Mouse (Mus musculus) neural tube, embryonic 14.5 days (tissue): ENCODE results near the gene Capn5. TPM values are rescaled to one million over a fixed set of nuclear protein-coding genes. Genes with fewer than 3 reads are reported as not detected.

Experiments used
- ATAC-seq: fragments of 200-750 bp; cut with Nextera tagmentation; 2 replicates; pipeline ENCODE4 v1.8.0; 2017; ENCODE audit warnings: low read depth, mild to moderate bottlenecking, moderate TSS enrichment, moderate library complexity
- H3K27ac ChIP-seq: fragments of 300-500 bp; sonication (generic); 2 replicates; pipeline ENCODE4 v1.5.1; 2014; ENCODE audit warnings: low read depth, mild to moderate bottlenecking, control low read depth, low read length, moderate library complexity, mixed read lengths
- H3K27me3 ChIP-seq: fragments of 300-500 bp; sonication (generic); 2 replicates; pipeline ENCODE4 v1.6.1; 2014; ENCODE audit warnings: low read length; ENCODE audit not compliant: control insufficient read depth, insufficient read depth
- H3K36me3 ChIP-seq: fragments of 300-500 bp; sonication (generic); 2 replicates; pipeline ENCODE4 v1.6.1; 2014; ENCODE audit warnings: low read length, mixed read lengths; ENCODE audit not compliant: control insufficient read depth, insufficient read depth
- H3K4me1 ChIP-seq: fragments of 300-500 bp; sonication (generic); 2 replicates; pipeline ENCODE4 v1.6.1; 2014; ENCODE audit warnings: low read length; ENCODE audit not compliant: control insufficient read depth, insufficient read depth
- H3K4me2 ChIP-seq: fragments of 300-500 bp; sonication (generic); 2 replicates; pipeline ENCODE4 v1.6.1; 2014; ENCODE audit warnings: mild to moderate bottlenecking, low read depth, low read length, control low read depth
- H3K4me3 ChIP-seq: fragments of 300-500 bp; sonication (generic); 2 replicates; pipeline ENCODE4 v1.5.1; 2014; ENCODE audit warnings: low read depth, low read length, control low read depth, mixed read lengths
- H3K9ac ChIP-seq: fragments of 300-500 bp; sonication (generic); replicated peaks from 2 replicates; pipeline ENCODE4 v1.6.1; 2014; ENCODE audit warnings: low read depth, mild to moderate bottlenecking, control low read depth, low read length, mixed read lengths
- H3K9me3 ChIP-seq: fragments of 300-500 bp; sonication (generic); 2 replicates; pipeline ENCODE4 v1.6.1; 2016; ENCODE audit warnings: low read length; ENCODE audit not compliant: control insufficient read depth
- WGBS: fragments of 180-500 bp; shearing (Covaris S2); extraction: QIAGEN DNeasy Blood & Tissue Kit; methylation state at CpG from one replicate; pipeline ENCODE4 v1.1.7; 2014; 5-methylcytosine and 5-hydroxymethylcytosine counted together
- polyA plus RNA-seq: library from polyadenylated mRNA; unstranded; fragments of >200 nt; fragmentation: Nextera tagmentation; extraction: Ambion mirVana; gene quantifications from 2 replicates; pipeline ENCODE4 v1.2.1, GENCODE M21; 2014

The Capn5 gene
- polyA plus RNA-seq, 1 experiment from 2014 or later = 13.7 TPM

DNA sequence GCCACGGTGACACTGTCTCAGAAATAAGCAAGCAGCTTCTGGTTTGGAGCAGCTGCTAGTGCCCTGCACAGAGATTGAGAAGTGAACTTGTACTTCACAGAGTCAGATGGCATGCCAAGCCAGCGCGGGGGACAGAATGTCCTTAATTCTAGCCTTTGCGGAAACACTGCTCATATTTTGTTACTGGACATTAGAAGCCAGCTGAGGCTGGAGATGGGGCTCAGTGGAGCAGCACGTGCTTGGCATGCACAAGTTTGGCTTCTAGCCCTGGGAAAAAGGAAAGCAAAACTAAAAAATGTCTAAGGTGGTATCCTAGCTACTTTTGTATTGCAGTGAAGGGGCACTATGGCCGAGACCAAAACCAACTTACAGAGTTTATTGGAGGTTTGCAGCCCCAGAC, 7.3 kb upstream of the Capn5 start:
- 0 out of 2 replicates have a peak, but pooled peaks cover 3% of the 10 kb centered on the region for H3K4me1 ChIP-seq
- peak; percentile 28; the same call in 1 of the 2 replicates for ATAC-seq
- H3K9me3 ChIP-seq = no peaks in the 10 kb centered on the region
- H3K4me3 ChIP-seq = no peak overlapping the region
- H3K4me2 ChIP-seq = no peak overlapping the region
- no peak overlapping the region for H3K9ac ChIP-seq
- no peaks in the 10 kb centered on the region for H3K36me3 ChIP-seq
- WGBS = 44% methylated on average over 6 of the region's 6 CpGs
- H3K27me3 ChIP-seq = no peaks in the 10 kb centered on the region
- H3K27ac ChIP-seq = peak overlapping the region; percentile 66

DNA sequence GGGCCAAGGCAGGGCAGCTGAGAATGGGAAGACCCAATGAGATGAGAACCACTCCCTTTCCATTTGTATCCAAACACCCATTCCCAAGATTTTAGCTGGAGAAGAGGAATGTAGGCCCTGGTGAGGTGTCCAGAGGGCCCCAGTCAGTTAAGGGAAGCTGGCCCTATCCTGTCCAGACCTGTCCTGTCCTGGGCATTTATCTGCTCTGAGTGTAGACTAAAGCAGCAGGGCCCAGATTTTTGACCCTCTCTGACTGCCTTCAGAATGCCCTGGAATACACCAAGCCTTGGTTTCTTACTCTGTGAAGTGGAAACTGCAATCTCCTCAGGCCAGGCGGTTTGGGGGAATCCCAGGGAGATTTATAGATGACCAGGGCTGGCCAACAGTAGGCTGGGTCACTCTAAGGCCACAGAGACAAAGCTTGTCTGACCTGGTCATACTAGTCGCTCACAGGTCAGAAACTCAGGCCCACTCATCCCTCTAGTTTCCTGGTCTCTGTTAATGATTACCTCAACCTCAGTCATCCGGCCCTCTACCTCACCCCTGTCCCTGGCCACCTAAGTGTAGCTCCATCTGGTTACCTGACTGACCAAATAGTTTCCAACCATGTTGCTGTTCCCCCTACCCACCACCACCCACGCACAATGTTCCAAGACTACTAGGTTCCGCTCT, 622 bp upstream of the Capn5 start:
- Histone ChIP-seq H3K27me3 (no peaks in the 10 kb centered on the region), H3K36me3 (no peaks in the 10 kb centered on the region), H3K4me2 (peak overlapping the region; percentile 52), H3K27ac (no peak overlapping the region), H3K4me1 (peaks cover 6% of the 10 kb centered on the region; the same call in 1 of the 2 replicates), H3K9me3 (no peaks in the 10 kb centered on the region), H3K9ac (peak overlapping the region; percentile 68), H3K4me3 (peak overlapping the region; percentile 86)
- WGBS = 76% methylated on average over 5 of the region's 5 CpGs
- peak; percentile 54 for ATAC-seq

DNA sequence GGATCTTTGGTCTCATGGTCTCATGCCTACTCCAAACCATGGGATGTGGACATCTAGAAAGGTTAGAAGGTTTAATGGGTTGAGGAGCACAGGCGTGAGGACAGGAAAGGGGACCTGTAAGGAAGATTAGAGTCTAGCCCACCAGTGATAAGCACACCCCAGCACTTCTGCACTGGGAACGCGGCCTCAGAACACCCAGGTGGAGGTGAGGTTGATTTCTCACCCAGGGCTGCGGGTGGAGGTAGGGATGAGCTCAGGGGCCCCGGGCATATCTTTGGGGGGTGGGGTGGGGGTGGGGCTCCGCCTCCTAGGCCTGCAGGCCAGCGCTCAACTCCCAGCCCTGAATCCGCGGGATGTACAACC, 527 bp downstream of the Capn5 start:
- peak overlapping the region; percentile 52 for H3K4me2 ChIP-seq
- no peaks in the 10 kb centered on the region for H3K36me3 ChIP-seq
- H3K4me1 ChIP-seq = peaks cover 6% of the 10 kb centered on the region; the same call in 1 of the 2 replicates
- H3K27ac ChIP-seq = no peak overlapping the region
- H3K9me3 ChIP-seq = no peaks in the 10 kb centered on the region
- 5% methylated on average over 9 of the region's 9 CpGs for WGBS
- no peaks in the 10 kb centered on the region for H3K27me3 ChIP-seq
- H3K4me3 ChIP-seq = peak overlapping the region; percentile 86
- ATAC-seq = no peak; the same call in 1 of the 2 replicates
- peak overlapping the region; percentile 68 for H3K9ac ChIP-seq

DNA sequence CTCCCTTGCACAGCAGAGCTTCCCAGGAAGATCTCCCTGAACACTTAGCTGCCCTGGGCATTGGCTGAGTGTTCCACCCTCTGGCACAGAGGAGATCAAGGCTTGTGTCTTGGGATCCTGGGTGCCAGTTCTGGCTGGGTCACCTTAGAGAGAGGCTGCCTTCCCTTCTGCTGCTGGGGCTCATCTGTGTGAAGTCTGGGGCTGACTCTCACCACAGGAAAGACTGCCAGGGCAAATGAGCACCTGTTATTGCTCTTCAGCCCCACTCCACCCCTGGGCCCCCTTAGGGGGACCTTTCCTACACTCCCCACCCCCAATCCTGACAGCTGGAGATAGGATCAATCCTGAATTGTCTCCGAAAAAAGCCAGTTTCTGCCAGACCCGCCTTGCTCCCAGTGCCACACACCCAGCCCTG, 996 bp downstream of the Capn5 start:
- ATAC-seq = peak; percentile 10; the same call in 1 of the 2 replicates

DNA sequence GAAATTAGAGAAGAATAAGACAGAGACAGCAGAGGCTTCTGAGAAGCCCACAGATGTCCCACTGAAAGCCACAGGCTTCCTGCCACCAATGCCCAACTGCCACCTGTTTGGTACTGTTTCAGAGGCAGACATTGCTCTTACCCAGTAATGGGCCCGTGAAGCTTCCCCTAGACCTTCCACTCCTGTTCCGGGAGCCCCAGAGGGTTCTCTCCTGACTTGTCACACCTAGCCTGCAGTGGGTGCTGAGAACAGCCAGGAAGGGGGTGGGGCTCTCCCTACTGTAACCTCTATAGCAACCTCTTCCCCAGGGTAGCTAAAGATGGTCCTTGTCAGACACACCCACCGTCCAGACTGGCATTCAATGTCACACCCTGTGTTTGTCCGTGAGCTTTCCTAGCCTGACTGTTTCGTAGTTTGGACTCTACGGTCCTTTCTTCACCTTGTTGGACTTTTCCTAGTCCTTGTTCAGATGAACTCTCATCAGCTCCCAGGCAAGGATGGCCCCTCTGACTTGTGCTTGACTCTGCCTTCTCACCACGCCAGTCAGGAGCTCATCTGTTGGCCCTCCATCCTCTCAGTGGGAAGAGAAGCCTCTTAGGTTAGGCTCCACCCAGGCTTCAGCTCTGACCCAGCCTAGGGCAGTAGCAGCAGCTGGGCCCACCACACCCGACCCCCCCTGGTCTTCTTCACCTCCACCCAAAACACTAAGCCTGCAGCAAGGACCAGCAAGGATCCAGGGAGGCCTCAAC, 1.6 kb downstream of the Capn5 start:
- Histone ChIP-seq H3K9me3 (no peaks in the 10 kb centered on the region), H3K36me3 (no peaks in the 10 kb centered on the region), H3K4me1 (peaks cover 6% of the 10 kb centered on the region; the same call in 1 of the 2 replicates), H3K4me3 (peak overlapping the region; percentile 86; the same call in 1 of the 2 replicates), H3K4me2 (peak overlapping the region; percentile 52), H3K27me3 (no peaks in the 10 kb centered on the region), H3K27ac (no peak overlapping the region), H3K9ac (0 out of 2 replicates have a peak overlapping the region, but pooled peaks have one; percentile 68)
- ATAC-seq = no peak
- WGBS = 82% methylated on average over 8 of the region's 8 CpGs

More for the DNA sequence above, 996 bp downstream of the Capn5 start:
- 58% methylated on average over 2 of the region's 2 CpGs for WGBS
- H3K9me3 ChIP-seq = no peaks in the 10 kb centered on the region
- no peaks in the 10 kb centered on the region for H3K36me3 ChIP-seq
- H3K4me3 ChIP-seq = peak overlapping the region; percentile 86
- no peaks in the 10 kb centered on the region for H3K27me3 ChIP-seq
- H3K27ac ChIP-seq = no peak overlapping the region
- peak overlapping the region; percentile 68; the same call in 1 of the 2 replicates for H3K9ac ChIP-seq
- peak overlapping the region; percentile 52 for H3K4me2 ChIP-seq
- peaks cover 6% of the 10 kb centered on the region; the same call in 1 of the 2 replicates for H3K4me1 ChIP-seq

DNA sequence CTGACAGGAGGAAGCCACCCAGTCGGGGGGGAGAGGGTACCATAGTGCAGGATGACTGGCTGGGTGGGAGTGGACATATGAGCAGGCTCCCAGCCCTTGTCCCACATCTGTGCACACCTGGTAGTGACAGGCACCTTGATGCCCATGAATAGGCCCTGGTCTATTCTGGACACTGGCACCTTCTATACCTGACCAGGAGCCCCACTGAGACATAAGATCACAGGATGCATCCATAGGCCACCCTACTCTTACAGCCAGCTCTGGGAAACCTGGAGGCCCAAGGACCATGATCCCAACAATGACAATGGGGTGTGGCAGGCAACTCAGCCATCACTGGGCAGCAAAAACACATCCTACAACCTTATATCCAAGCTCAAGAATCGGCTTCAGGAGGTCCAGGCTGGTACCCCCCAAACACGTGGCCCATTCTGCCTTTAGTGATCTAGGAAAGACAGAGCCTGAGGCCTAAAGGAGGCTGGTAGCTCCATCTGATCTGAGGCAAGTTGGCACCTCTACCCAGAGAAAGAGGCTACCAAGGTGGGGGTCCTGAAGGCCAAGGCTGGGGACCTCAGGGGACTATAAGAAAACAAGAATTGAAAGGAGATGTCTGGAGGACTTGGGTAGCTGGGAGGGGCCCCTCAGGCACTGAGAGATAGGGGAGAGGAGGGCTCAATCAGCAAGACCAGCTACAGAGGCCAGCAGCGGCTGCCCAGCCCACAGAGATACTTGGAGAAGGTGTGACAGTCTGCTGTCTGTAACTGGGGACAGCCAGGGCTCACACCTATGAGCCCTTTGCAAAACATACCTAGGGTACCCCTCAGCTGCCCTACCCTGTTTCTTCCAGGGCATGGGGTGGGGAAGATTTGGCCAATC, 3.0 kb downstream of the Capn5 start:
- Histone ChIP-seq H3K9me3 (no peaks in the 10 kb centered on the region), H3K27ac (no peak overlapping the region), H3K4me3 (no peak overlapping the region), H3K9ac (no peak overlapping the region), H3K4me2 (no peak overlapping the region), H3K4me1 (peaks cover 6% of the 10 kb centered on the region; the same call in 1 of the 2 replicates), H3K36me3 (no peaks in the 10 kb centered on the region), H3K27me3 (no peaks in the 10 kb centered on the region)
- 89% methylated on average over 4 of the region's 4 CpGs for WGBS
- no peak for ATAC-seq

DNA sequence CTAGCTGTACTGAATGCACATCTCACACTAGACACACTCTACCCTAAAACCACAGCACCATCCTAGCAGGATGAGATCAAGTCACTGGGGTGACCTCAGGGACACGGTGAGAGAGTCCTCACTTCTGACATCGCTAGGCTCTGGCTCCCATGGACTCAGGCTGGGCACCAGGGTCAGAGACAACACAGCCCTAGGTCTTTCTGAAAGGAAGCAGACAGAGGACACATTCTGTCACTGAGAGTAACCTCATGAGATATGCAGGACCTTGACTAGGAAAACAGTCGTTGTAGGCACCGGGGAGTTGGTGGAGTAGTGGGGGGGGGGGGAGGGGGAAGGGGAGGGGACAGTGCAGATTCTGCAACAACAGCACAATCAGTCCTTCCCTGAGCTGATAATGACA, 4.7 kb downstream of the Capn5 start:
- Histone ChIP-seq H3K27ac (no peak overlapping the region), H3K27me3 (no peaks in the 10 kb centered on the region), H3K36me3 (no peaks in the 10 kb centered on the region), H3K4me2 (no peak overlapping the region), H3K4me3 (no peak overlapping the region), H3K4me1 (peaks cover 6% of the 10 kb centered on the region; the same call in 1 of the 2 replicates), H3K9me3 (no peaks in the 10 kb centered on the region), H3K9ac (no peak overlapping the region)
- ATAC-seq = no peak
- 55% methylated on average over 4 of the region's 4 CpGs for WGBS

DNA sequence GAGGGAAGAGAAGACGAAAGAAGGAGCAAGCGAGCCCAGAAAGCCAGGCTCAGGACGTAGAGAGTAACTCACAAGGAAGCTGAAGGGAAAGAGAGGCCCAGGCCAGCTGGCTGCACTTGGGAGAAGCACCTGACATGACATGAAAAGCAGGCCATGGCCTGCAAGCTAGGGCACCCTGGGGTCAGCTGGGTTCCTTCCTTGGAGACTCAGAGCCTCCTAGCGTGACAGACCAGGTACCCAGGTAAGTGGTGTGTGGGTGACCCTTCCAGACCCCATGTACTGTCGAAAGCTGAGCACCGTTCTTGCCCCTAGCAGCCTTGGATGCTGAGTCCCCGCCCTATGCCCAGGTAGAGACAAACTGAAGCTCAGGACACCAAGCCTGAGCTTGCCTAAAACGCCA, 5.4 kb downstream of the Capn5 start:
- H3K4me2 ChIP-seq = no peak overlapping the region
- H3K27ac ChIP-seq = no peak overlapping the region
- no peak overlapping the region for H3K4me3 ChIP-seq
- H3K9ac ChIP-seq = no peak overlapping the region
- ATAC-seq = no peak
- no peaks in the 10 kb centered on the region for H3K36me3 ChIP-seq
- no peaks in the 10 kb centered on the region for H3K9me3 ChIP-seq
- H3K27me3 ChIP-seq = no peaks in the 10 kb centered on the region
- peaks cover 6% of the 10 kb centered on the region; the same call in 1 of the 2 replicates for H3K4me1 ChIP-seq
- 87% methylated on average over 8 of the region's 8 CpGs for WGBS
